Mouse (Mus musculus) brain, embryonic 14.5 days (tissue): Measurements from ENCODE around the gene Sept9.

Source experiments
- CTCF ChIP-seq: fragments of 200-500 bp; IDR thresholded peaks from 2 replicates; pipeline ENCODE4 v1.5.1; 2012; ENCODE audit warnings: inconsistent platforms, mild to moderate bottlenecking, moderate library complexity, borderline replicate concordance; ENCODE audit not compliant: insufficient read depth, insufficient read length; ENCODE audit errors: extremely low read depth
- POLR2A ChIP-seq: fragments of 200-500 bp; IDR thresholded peaks from 2 replicates; pipeline ENCODE4 v1.6.1; 2012; ENCODE audit warnings: mild to moderate bottlenecking, inconsistent platforms, borderline replicate concordance; ENCODE audit not compliant: poor library complexity, insufficient read depth, insufficient read length, severe bottlenecking; ENCODE audit errors: extremely low read depth

GRCm38 (mm10) chr11:117332242-117333149 is 133.0 kb downstream of the Sept9 start:
- TF ChIP-seq CTCF (no peak), POLR2A (peak; percentile 57; the same call in 1 of the 2 replicates)
